Mouse (Mus musculus): ENCODE data around the gene Lingo2. TPM values are rescaled to one million over a fixed set of nuclear protein-coding genes. Genes with fewer than 3 reads are reported as not detected.
A peak's percentile ranks its signal among the peaks of the same experiment; 100 is the strongest.

Gene Lingo2
- polyA plus RNA-seq, 1 experiment from 2014 or later: 40.5 TPM

- no peak overlapping the region for H3K9ac ChIP-seq
- no peaks in the 10 kb centered on the region for H3K27me3 ChIP-seq
- no peaks in the 10 kb centered on the region for H3K36me3 ChIP-seq
- ATAC-seq (ENCODE audit: low FRiP score): no peak
- 0 out of 2 replicates have a peak overlapping the region, but pooled peaks have one; percentile 42 for H3K27ac ChIP-seq
- H3K9me3 ChIP-seq: no peaks in the 10 kb centered on the region
- H3K4me2 ChIP-seq: no peak overlapping the region
- WGBS: 69% methylated on average over 2 of the region's 2 CpGs
- H3K4me3 ChIP-seq: no peak overlapping the region
- peaks cover 4% of the 10 kb centered on the region; the same call in 1 of the 2 replicates for H3K4me1 ChIP-seq (replicated peaks)
These were observed 220.9 kb downstream of the Lingo2 start for GRCm38 (mm10) chr4:36730691-36731090.

DNA sequence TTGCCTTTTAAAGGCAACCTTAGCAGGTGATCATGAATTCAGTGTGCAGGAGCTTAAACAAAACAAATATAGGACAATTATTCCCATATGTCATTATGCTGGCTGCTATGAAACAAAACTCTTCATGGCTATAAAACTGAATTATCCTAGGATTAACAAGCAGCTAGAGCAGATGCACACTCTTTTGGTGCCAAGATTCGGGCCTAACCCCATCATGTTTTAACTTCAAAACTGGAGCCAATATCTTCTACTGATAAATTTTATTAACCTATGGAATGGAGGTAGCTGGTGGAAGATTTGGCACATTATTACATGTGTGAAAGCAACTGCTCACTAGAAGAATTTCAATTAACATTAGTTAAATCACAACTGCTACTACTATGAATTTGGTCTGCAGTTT, 235.1 kb downstream of the Lingo2 start:
- no peaks in the 10 kb centered on the region for H3K36me3 ChIP-seq
- H3K4me3 ChIP-seq: no peak overlapping the region
- 87% methylated on average over 1 of the region's 1 CpGs for WGBS
- no peak overlapping the region for H3K9ac ChIP-seq
- H3K4me2 ChIP-seq: no peak overlapping the region
- no peak for ATAC-seq (ENCODE audit: low FRiP score)
- H3K4me1 ChIP-seq (replicated peaks): no peaks in the 10 kb centered on the region
- no peaks in the 10 kb centered on the region for H3K27me3 ChIP-seq
- H3K9me3 ChIP-seq: no peaks in the 10 kb centered on the region
- no peak overlapping the region for H3K27ac ChIP-seq

DNA sequence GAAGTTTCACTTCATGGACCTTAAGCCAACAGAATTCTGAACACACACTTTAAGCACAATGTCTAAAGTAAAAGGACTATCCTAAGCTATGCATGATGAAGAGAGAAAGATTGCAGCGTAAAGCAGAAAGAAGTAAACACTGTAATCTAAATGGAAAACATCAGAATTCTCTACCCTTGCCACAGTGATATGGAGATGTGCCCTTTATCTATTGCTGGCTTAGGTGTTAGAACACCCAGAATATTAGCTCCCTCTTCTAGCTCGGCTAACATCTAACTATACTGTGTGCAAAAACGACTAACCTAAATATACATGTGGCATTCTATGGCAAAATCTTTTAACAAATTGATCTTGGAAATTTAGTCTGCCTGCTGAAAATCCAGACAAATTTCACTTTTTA, 252.7 kb downstream of the Lingo2 start:
- WGBS: 95% methylated on average over 3 of the region's 3 CpGs
- H3K9me3 ChIP-seq: no peaks in the 10 kb centered on the region
- H3K4me1 ChIP-seq (replicated peaks): no peaks in the 10 kb centered on the region
- no peak overlapping the region for H3K4me2 ChIP-seq
- ATAC-seq (ENCODE audit: low FRiP score): no peak
- no peak overlapping the region for H3K9ac ChIP-seq
- no peak overlapping the region for H3K27ac ChIP-seq
- no peaks in the 10 kb centered on the region for H3K36me3 ChIP-seq
- no peaks in the 10 kb centered on the region for H3K27me3 ChIP-seq
- no peak overlapping the region for H3K4me3 ChIP-seq

DNA sequence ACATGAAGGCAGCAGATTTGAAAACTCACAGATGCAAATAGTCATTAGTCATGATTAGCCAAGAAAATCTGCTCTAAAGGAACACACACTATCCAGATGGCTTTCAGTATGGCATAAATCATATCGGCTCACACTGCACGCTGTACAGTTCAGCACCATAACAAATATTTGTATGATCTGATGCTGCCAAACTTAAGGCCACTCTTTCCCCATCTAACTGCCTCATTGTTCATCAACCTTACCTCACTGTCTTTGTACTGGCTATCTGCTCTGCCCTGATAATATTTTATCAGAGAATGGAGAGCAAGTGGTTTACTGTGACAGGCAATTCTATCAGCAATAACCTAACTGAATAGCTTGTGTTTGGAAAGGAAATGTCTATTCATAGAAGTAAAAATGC, 254.7 kb downstream of the Lingo2 start:
- H3K27me3 ChIP-seq: no peaks in the 10 kb centered on the region
- H3K9ac ChIP-seq: no peak overlapping the region
- H3K9me3 ChIP-seq: no peaks in the 10 kb centered on the region
- H3K27ac ChIP-seq: no peak overlapping the region
- H3K4me1 ChIP-seq (replicated peaks): no peaks in the 10 kb centered on the region
- no peak overlapping the region for H3K4me2 ChIP-seq
- H3K4me3 ChIP-seq: no peak overlapping the region
- ATAC-seq (ENCODE audit: low FRiP score): no peak
- H3K36me3 ChIP-seq: no peaks in the 10 kb centered on the region
- WGBS: 89% methylated on average over 2 of the region's 2 CpGs

DNA sequence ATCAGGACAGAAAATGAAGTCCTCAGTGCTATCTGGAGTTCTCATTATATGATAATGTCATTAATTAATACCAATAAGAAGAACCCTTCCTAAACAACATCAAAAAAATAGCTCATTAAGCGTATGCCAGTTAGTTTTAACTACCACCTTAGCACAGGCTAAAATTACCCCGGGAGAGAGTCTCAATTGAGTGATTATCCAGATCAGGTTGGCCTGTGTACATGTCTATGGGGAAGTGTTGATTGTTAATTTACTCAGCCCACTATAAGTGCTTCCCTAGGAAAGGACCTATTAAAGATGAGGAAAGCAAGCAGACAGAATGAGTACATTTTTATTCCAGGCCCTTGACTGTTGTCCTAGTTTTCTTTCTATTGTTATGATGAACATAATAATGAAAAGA, 291.6 kb downstream of the Lingo2 start:
- H3K27ac ChIP-seq: no peak overlapping the region
- ATAC-seq (ENCODE audit: low FRiP score): no peak
- H3K4me3 ChIP-seq: no peak overlapping the region
- H3K4me2 ChIP-seq: no peak overlapping the region
- no peaks in the 10 kb centered on the region for H3K27me3 ChIP-seq
- 68% methylated on average over 2 of the region's 2 CpGs for WGBS
- no peaks in the 10 kb centered on the region for H3K4me1 ChIP-seq (replicated peaks)
- H3K9me3 ChIP-seq: no peaks in the 10 kb centered on the region
- H3K9ac ChIP-seq: no peak overlapping the region
- no peaks in the 10 kb centered on the region for H3K36me3 ChIP-seq

DNA sequence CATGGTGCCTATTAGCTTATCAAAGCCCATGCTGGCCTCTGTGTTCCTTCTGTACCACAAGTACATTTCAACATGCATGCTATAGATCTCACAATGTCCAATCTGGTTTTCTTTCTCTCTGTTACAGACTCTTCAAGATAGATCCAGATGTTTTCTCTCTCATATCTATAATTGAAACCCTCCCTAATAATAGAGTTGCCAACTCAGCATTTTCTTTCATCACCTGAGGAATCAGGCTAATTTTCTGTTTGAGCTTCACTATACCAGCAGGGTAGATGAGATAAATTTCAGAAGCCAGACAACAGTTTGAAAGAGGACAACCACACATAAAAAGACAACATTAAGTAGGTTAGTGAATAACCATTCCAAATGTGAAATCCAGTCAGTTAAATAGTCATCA, 303.8 kb downstream of the Lingo2 start:
- Histone ChIP-seq H3K4me1 (replicated peaks) (no peaks in the 10 kb centered on the region), H3K27ac (no peak overlapping the region), H3K36me3 (no peaks in the 10 kb centered on the region), H3K9ac (no peak overlapping the region), H3K27me3 (no peaks in the 10 kb centered on the region), H3K4me3 (no peak overlapping the region), H3K9me3 (no peaks in the 10 kb centered on the region), H3K4me2 (no peak overlapping the region)
- ATAC-seq (ENCODE audit: low FRiP score): no peak

GRCm38 (mm10) chr4:36635666-36636065, 315.9 kb downstream of the Lingo2 start:
- Histone ChIP-seq H3K27me3 (no peaks in the 10 kb centered on the region), H3K9me3 (no peaks in the 10 kb centered on the region), H3K4me3 (no peak overlapping the region), H3K4me2 (no peak overlapping the region), H3K9ac (no peak overlapping the region), H3K36me3 (no peaks in the 10 kb centered on the region), H3K27ac (no peak overlapping the region), H3K4me1 (replicated peaks) (no peaks in the 10 kb centered on the region)
- 84% methylated on average over 2 of the region's 2 CpGs for WGBS
- no peak for ATAC-seq (ENCODE audit: low FRiP score)

GRCm38 (mm10) chr4:36576801-36577200, 374.7 kb downstream of the Lingo2 start:
- WGBS: 82% methylated on average over 5 of the region's 5 CpGs
- H3K4me1 ChIP-seq (replicated peaks): no peaks in the 10 kb centered on the region
- no peak overlapping the region for H3K4me3 ChIP-seq
- H3K9me3 ChIP-seq: no peaks in the 10 kb centered on the region
- no peak for ATAC-seq (ENCODE audit: low FRiP score)
- no peak overlapping the region for H3K9ac ChIP-seq
- H3K27me3 ChIP-seq: no peaks in the 10 kb centered on the region
- no peaks in the 10 kb centered on the region for H3K36me3 ChIP-seq
- H3K27ac ChIP-seq: no peak overlapping the region
- H3K4me2 ChIP-seq: no peak overlapping the region

DNA sequence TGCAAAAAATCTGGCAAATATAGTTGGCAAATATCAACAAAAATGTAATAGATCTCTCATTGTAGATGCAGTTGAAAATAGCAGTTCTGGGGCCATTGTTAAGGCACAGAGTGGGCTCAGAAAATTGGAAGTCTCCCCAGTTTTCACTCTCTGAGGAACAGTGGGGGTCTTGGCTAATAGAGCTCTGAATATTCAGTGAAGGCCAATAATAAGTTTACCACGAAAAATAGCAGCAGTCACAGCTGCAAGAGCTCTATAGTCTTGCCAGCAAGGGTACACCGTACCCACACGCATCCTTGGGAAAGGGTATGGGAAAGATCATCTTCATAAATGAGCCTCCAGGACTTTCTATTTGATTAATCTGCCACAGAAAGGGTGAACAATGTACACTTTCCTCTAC, 375.3 kb downstream of the Lingo2 start:
- WGBS: 70% methylated on average over 3 of the region's 3 CpGs
- H3K9ac ChIP-seq: no peak overlapping the region
- H3K4me2 ChIP-seq: no peak overlapping the region
- H3K4me1 ChIP-seq (replicated peaks): no peaks in the 10 kb centered on the region
- H3K36me3 ChIP-seq: no peaks in the 10 kb centered on the region
- H3K9me3 ChIP-seq: no peaks in the 10 kb centered on the region
- ATAC-seq (ENCODE audit: low FRiP score): no peak
- no peaks in the 10 kb centered on the region for H3K27me3 ChIP-seq
- H3K4me3 ChIP-seq: no peak overlapping the region
- no peak overlapping the region for H3K27ac ChIP-seq

GRCm38 (mm10) chr4:36566544-36566943, 385.0 kb downstream of the Lingo2 start:
- Histone ChIP-seq H3K4me3 (no peak overlapping the region), H3K4me2 (no peak overlapping the region), H3K4me1 (replicated peaks) (no peaks in the 10 kb centered on the region), H3K27me3 (no peaks in the 10 kb centered on the region), H3K9me3 (no peaks in the 10 kb centered on the region), H3K27ac (no peak overlapping the region), H3K9ac (no peak overlapping the region), H3K36me3 (no peaks in the 10 kb centered on the region)
- no peak for ATAC-seq (ENCODE audit: low FRiP score)
- 90% methylated on average over 1 of the region's 1 CpGs for WGBS

GRCm38 (mm10) chr4:36560997-36561396, 390.6 kb downstream of the Lingo2 start:
- no peak overlapping the region for H3K4me3 ChIP-seq
- no peak for ATAC-seq (ENCODE audit: low FRiP score)
- H3K27ac ChIP-seq: no peak overlapping the region
- no peak overlapping the region for H3K9ac ChIP-seq
- no peaks in the 10 kb centered on the region for H3K4me1 ChIP-seq (replicated peaks)
- H3K36me3 ChIP-seq: no peaks in the 10 kb centered on the region
- no peaks in the 10 kb centered on the region for H3K9me3 ChIP-seq
- H3K4me2 ChIP-seq: no peak overlapping the region
- 87% methylated on average over 1 of the region's 1 CpGs for WGBS
- no peaks in the 10 kb centered on the region for H3K27me3 ChIP-seq

GRCm38 (mm10) chr4:36540664-36541360, 410.7 kb downstream of the Lingo2 start:
- no peaks in the 10 kb centered on the region for H3K36me3 ChIP-seq
- H3K9ac ChIP-seq: no peak overlapping the region
- no peaks in the 10 kb centered on the region for H3K27me3 ChIP-seq
- H3K4me3 ChIP-seq: no peak overlapping the region
- no peak overlapping the region for H3K4me2 ChIP-seq
- H3K4me1 ChIP-seq (replicated peaks): no peaks in the 10 kb centered on the region
- WGBS: 61% methylated on average over 2 of the region's 2 CpGs
- H3K9me3 ChIP-seq: no peaks in the 10 kb centered on the region
- ATAC-seq (ENCODE audit: low FRiP score): no peak
- H3K27ac ChIP-seq: no peak overlapping the region

GRCm38 (mm10) chr4:36533895-36534294, 417.7 kb downstream of the Lingo2 start:
- H3K9me3 ChIP-seq: no peaks in the 10 kb centered on the region
- H3K27me3 ChIP-seq: no peaks in the 10 kb centered on the region
- H3K36me3 ChIP-seq: no peaks in the 10 kb centered on the region
- H3K4me2 ChIP-seq: no peak overlapping the region
- H3K4me3 ChIP-seq: no peak overlapping the region
- H3K9ac ChIP-seq: no peak overlapping the region
- no peaks in the 10 kb centered on the region for H3K4me1 ChIP-seq (replicated peaks)
- WGBS: 89% methylated on average over 2 of the region's 2 CpGs
- ATAC-seq (ENCODE audit: low FRiP score): no peak
- H3K27ac ChIP-seq: no peak overlapping the region

Data from hindbrain, embryonic 13.5 days (tissue).